Mouse (Mus musculus) small intestine, adult 2 months (tissue): ENCODE results near the gene Dtd1.

Experiments used
- CTCF ChIP-seq: fragments of 200-500 bp; IDR thresholded peaks from 2 replicates; pipeline ENCODE4 v1.5.1; 2012; ENCODE audit warnings: low read depth, mild to moderate bottlenecking, control low read depth, inconsistent platforms, low read length, moderate library complexity, mixed read lengths; ENCODE audit not compliant: insufficient replicate concordance, insufficient read length; ENCODE audit errors: extremely low read depth
- POLR2A ChIP-seq: fragments of 200-500 bp; IDR thresholded peaks from 2 replicates; pipeline ENCODE4 v1.6.1; 2012; ENCODE audit warnings: low read depth, mild to moderate bottlenecking, control low read depth, inconsistent platforms, low read length, moderate library complexity

GRCm38 (mm10) chr2:144807766-144808754 lies 208.4 kb downstream of the Dtd1 start:
- TF ChIP-seq CTCF: no peak
- TF ChIP-seq POLR2A: no peak
